Mouse (Mus musculus): ENCODE measurements around the gene Ano6.

DNA sequence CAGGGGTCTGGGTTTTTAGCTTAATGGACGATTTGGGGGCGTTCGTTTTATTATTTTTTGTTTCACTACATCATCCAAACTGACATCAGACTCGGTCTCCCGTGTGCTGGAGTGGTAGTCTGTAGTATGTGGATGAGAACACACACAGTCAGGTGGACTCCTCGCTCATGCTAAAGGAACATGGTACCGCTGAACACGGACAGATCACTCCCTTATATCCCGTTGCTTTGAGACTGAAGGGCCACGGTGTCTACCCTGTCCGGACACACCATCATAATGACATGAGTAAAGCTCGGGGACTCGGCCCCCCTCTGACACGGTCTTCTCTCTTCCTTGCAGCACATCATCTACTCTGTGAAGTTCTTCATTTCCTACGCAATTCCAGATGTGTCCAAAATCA, 181.5 kb downstream of the Ano6 start:
- TF ChIP-seq CTCF (conservative IDR thresholded peaks at IDR 0.05 in 1 of 2, IDR thresholded peaks at IDR 0.05 in 1 of 2; ENCODE audit: low read depth in 2 of 2, low read length in 2 of 2) (no peak), USF2 (conservative IDR thresholded peaks at IDR 0.05; ENCODE audit: low read depth, low read length) (no peak), ETS1 (conservative IDR thresholded peaks at IDR 0.05; ENCODE audit: low read depth, low read length) (no peak), JUND (conservative IDR thresholded peaks at IDR 0.05; ENCODE audit: low read depth, low read length) (no peak), POLR2A (IDR thresholded peaks at IDR 0.05; ENCODE audit: low read depth, low read length) (no peak), MAX (IDR thresholded peaks at IDR 0.05; ENCODE audit: low read length) (no peak)

Data from CH12.LX (cell line).